Mouse (Mus musculus) CH12.LX (cell line): Measurements from ENCODE around the gene Apon.

Experiments
- CHD1 ChIP-seq: IDR thresholded peaks from 2 replicates; pipeline ENCODE4 v1.6.1; 2012; ENCODE audit warnings: low read depth, low read length, improper control_type of control experiment, inconsistent platforms
- CTCF ChIP-seq, 2 experiments: IDR thresholded peaks in 1 of 2; conservative IDR thresholded peaks in 1 of 2; 2 replicates each; pipeline ENCODE4 v1.5.1; 2011 to 2012; ENCODE audit warnings: low read depth in 2 of 2, low read length in 2 of 2, improper control_type of control experiment in 1 of 2, inconsistent platforms in 1 of 2, mild to moderate bottlenecking in 1 of 2, moderate library complexity in 1 of 2
- EP300 ChIP-seq: IDR thresholded peaks from 2 replicates; pipeline ENCODE4 v1.6.1; 2011; ENCODE audit warnings: low read length, improper control_type of control experiment
- GABPA ChIP-seq: IDR thresholded peaks from 2 replicates; pipeline ENCODE4 v1.6.1; 2012; ENCODE audit warnings: low read depth, low read length, improper control_type of control experiment, inconsistent platforms; ENCODE audit not compliant: insufficient replicate concordance
- HCFC1 ChIP-seq: IDR thresholded peaks from 2 replicates; pipeline ENCODE4 v1.6.1; 2012; ENCODE audit warnings: low read depth, mild to moderate bottlenecking, inconsistent platforms, low read length, improper control_type of control experiment
- JUND ChIP-seq: conservative IDR thresholded peaks from 2 replicates; pipeline ENCODE4 v1.6.1; 2011; ENCODE audit warnings: low read depth, low read length, improper control_type of control experiment
- NELFE ChIP-seq: IDR thresholded peaks from 2 replicates; pipeline ENCODE4 v1.6.1; 2011; ENCODE audit warnings: low read depth, low read length, improper control_type of control experiment
- POLR2A ChIP-seq: IDR thresholded peaks from 2 replicates; pipeline ENCODE4 v1.6.1; 2011; ENCODE audit warnings: low read depth, mild to moderate bottlenecking, improper control_type of control experiment, low read length
- POLR2AphosphoS2 ChIP-seq: IDR thresholded peaks from 2 replicates; pipeline ENCODE4 v1.6.1; 2011; ENCODE audit warnings: low read depth, low read length, improper control_type of control experiment

GRCm38 (mm10) chr10:128256328-128256727 is 2.4 kb downstream of the Apon start:
- TF ChIP-seq CTCF (conservative IDR thresholded peaks at IDR 0.05 in 1 of 2, IDR thresholded peaks at IDR 0.05 in 1 of 2; ENCODE audit: low read depth in 2 of 2, low read length in 2 of 2), result no peak
- TF ChIP-seq POLR2A, result no peak
- no peak for TF ChIP-seq GABPA
- peak; percentile 64 for TF ChIP-seq EP300
- TF ChIP-seq POLR2AphosphoS2, result no peak
- TF ChIP-seq NELFE, result no peak
- TF ChIP-seq HCFC1, result peak; percentile 27; the same call in 1 of the 2 replicates
- TF ChIP-seq JUND, result peak; percentile 51; the same call in 1 of the 2 replicates
- no peak for TF ChIP-seq CHD1
